Mouse (Mus musculus) kidney, adult 8-10 months (tissue): ENCODE measurements around the gene Dvl2.
"Not testable (repeated sequence)": the region's sequence is repeated elsewhere in the genome, so short reads cannot be mapped to it uniquely, and the experiment has no call there.

Experiments
- DNase-seq, 2 experiments: peaks; one replicate each; pipeline ENCODE4 v3.0.0; 2022

Dvl2 gene

DNA sequence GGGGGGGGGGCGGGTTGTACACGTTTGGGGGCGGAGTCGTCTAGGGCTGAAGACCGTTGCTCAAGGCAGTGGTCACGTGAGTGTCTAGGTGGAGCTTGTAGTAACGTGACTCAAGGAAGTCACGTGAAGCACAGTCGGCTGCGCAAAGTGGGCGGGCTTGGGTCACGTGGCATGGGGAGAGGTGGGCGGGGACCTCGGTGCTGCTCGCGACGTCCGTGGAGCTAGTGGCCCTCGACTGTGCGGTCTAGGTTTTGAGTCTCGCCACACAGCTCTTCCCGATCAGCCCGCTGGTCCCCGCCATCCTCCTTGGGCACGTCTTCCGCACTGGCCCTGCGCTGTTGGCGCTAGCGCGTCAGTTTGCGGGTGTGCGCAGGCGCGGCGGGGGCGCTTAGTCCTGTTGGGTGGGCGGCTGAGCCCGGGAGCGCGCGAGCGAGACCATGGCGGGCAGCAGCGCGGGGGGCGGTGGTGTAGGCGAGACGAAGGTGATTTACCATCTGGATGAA, at the start of gene Dvl2:
Dvl2 (plus strand) TSS at position 200 of the 503 bp plus-strand sequence.
- peak; percentile 91 to 95 for DNase-seq

DNA sequence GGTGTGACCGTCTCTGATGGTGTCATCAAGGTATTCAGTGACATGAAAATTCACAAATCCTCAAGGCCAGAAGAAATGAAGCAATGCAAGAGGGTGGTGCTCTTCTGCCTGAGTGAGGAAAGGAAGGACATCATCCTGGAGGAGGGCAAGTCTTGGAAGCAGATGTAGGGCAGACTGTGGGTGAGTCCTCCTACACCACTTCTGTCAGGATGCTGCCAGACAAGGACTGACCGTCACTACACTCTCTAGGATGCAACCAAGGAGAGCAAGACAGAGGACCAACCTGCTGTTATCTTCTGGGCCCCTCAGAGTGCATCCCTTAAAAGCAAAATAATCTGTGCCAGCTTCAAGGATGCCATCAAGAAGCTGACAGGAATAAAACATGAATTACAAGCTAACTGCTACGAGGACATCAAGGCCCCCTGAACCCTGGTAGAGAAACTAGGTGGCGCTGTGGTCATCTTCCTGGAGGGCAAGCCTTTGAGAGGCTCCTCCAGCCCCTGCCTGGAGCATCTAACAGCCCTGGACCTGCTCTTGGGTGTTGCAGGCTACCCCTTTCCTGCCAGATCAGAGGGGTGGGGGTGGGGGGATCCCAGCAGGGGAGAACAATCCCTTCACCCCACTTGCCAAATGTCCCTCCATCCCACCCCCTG, 49.5 kb upstream of the Dvl2 start:
- no peak for DNase-seq

DNA sequence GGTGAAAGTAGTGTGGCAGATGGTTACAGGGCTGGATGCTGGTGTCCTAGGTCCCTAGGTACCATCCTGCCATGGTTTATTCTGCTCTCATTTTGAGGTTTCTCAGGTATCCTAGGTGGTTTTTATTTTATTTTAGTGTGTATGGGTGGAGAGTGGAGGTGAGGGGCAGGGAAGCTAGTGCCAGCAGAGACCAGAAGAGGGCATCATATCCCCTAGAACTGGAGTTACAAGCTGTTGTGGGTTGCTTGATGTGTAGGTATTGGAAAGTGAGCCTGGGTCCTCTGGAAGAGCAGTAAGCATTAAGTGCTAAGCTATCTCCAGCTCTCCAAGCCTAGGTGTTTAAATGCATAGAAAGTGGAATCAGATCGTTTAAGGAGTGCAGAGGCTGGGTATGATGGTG, 48.1 kb upstream of the Dvl2 start:
- DNase-seq, result no peak

DNA sequence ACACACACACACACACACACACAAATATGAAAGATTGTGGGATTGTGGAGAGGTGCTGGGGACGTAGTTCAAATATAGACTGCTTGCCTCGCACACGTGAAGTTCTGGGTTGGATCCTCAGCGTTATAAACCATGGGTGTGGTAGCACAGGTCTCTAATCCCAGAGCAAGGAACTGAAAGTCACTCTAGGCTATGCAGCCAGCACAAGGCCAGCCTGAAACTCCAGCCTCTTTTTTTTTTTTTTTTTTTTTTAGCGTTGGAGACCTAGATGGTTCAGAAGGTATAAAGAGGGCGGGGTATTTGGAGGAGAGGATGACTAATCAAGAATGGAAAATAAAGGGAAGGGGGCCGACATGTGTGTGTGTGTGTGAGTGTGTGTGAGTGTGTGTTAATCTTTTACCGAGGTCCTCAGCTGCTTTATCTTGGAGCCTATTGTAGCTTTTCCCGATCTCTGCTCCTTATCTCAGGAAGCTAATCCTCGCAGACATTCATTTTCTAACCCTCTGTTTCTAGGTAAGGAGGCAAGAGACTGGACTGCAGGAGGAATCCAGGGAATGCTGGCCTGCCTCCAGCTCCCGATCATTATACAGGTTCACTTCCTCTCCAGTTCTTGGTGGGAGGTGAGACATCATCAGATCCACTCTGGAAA, 47.0 kb upstream of the Dvl2 start:
- DNase-seq, result no peak

DNA sequence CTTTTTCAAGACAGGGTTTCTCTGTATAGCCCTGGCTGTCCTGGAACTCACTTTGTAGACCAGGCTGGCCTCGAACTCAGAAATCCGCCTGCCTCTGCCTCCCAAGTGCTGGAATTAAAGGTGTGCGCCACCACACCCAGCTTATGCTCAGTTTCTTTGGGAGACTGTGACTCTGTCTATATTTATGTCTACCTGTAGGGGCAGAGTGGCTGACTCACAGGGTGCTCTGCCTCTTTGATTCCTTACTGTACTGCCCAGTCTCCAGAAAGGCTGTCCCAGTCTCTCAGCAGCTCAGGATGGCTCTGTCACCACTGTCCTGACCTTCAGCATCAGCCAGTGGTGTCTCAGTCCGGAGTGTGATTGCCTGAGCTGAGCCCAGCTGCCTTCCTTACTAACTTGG, 44.8 kb upstream of the Dvl2 start:
- DNase-seq, result not testable (repeated sequence)

DNA sequence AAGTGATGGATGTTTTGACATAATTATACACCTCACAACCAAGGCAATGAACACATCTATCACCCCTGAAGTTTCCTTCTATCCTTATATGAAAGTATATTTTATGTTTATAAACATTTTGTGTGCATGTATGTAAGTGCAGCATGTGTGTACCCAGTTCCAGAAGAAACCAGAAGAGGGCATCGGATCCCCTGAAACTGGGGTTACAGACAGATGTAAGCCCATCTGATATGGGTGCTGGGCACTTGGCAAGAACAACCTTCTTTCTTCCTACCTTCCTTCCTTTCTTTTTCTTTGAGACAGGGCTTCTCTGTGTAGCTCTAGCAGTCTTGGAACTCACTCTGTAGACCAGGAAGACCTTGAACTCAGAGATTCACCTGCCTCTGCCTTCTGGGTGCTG, 44.2 kb upstream of the Dvl2 start:
- DNase-seq, result no peak

DNA sequence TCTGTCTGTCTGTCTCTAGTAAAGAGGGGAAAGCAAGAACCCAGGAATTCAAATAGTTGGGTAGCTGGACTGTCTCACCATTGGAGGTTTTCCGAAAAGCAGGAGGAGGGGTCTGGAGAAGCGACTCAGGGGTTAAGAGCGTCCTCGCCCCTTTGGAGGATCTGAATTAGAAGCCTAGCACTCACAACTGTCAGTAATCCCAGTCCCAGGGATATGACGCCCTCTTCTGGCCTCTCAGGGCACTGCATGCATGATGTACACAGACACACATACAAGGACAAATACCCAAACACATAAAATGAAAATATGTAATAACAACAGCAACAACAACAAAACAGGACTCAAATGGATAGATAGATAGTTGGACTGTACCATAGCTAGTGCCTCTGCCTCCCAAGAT, 39.8 kb upstream of the Dvl2 start:
- DNase-seq, result no peak

DNA sequence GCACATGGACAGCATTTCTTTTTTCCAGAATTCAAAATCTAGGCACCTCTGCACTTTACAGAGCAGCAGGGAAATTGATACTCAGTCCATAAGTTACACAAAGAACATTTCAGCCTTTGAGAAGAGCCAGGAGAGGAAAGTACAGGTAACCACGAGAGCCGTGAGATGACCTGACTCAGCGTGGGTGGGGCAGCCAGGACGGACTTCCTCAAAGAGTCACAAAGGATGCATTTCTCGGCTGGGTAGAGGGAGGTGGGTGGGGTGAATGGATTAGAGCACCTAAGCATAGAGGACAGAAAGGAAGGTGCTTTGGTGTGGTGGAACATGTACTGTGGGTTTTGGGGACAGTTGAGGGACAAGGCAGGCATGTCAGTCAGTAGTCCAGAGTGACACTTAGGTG, 38.6 kb upstream of the Dvl2 start:
- no peak for DNase-seq

DNA sequence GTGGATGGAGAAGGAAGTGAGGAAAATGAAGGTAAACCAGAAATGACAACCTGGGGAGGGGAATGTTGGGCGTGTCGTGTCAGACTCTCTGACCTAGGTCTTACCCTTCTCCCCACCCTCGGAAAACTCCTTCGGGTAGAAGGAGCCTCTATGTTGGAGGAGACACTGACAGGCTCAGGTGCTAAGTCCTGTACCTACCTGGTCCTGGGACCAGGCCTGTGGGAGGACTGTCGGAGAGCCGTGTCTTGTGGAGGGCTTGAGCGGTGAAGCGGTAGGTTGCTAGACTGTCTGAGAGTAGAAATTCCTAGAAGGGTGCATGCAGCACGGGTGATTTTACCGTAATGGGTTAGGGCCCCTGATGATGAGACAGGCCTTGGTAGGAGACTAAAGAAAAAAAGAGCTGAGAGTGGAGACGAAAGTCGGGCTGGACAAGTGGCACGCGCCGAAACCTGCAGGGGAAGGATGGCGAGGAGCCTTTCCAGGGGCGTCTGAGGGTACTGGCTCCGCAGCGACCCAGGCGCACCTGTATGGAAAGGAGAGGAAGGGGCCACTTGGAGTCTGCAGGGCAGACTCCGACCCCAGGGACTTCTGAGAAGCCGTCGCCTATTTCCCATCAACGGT, 35.6 kb upstream of the Dvl2 start, which contains the start of gene Cldn7:
Cldn7 (plus strand) TSS at position 130 of the 621 bp plus-strand sequence.
- no peak for DNase-seq

DNA sequence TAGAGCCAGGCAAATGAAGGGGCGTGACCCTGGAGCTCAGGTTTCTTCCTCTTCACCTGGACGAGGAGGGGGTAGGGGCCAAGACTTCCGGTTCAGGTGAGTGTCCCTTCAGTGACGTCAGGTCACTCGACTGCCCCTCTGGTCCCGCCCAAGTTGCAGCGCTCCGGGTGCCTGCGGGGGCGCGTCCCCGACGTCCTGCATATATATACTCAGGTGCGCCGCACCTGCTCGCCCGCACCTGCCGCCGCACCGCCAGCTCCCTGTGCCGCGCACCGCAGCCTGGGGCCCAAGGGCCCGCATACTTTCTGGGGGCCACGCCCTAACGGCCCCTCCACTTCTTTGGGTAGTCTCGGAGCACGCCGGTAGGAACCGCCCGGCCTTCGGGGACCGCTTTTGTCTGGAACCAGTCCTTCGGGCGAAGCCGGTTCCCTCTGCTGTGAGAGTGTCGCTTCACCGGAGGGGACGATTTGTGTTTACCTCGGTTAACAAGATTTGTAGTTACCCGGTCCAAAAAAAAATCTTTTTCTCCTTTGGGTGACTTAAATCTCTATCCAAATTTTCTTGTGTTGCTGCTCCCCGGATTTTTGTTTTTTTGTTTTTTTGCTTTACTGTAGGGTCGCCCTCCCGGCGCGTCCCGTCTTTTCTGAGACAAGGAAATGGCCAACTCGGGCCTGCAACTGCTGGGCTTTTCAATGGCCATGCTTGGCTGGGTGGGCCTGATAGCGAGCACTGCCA, 35.0 kb upstream of the Dvl2 start:
- peak; percentile 63 to 80 for DNase-seq

DNA sequence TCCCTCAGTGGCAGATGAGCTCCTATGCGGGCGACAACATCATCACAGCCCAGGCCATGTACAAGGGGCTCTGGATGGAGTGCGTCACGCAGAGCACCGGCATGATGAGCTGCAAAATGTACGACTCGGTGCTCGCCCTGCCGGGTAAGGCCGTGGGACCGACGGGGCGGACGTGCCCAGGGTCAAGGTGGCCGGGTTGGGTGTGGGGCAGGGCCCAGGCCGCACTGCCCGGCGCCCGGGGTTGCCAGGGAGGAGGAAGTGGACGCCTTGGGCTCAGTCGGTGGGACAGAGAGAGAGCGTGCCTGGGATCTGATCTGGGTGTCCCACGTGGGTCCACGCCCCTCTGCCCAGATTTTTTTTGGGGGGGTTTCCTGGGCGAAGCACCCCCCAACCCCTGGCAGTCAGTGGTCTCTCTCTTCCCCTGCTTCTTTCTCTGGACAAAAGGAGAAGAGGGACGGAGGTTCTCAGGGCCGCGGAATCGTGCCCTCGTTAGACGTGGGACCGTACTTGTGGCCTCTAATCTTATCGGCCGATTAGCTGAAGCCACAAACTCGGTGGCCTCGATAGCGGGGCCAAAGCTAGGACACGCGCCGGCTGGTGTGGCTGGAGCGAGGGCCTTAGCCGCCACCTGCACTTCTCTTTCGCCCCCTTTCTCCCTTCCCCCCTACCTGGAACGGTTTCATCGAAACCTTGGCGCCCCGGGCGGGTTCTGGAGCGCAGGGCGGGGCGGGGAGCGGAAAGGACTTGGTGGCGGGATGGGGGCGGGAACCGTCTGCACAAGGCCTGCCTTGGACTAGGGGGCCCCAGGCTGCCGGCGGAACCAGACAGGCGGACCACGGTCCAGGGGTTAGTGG, 34.2 kb upstream of the Dvl2 start:
- DNase-seq, result peak; percentile 31 to 50

DNA sequence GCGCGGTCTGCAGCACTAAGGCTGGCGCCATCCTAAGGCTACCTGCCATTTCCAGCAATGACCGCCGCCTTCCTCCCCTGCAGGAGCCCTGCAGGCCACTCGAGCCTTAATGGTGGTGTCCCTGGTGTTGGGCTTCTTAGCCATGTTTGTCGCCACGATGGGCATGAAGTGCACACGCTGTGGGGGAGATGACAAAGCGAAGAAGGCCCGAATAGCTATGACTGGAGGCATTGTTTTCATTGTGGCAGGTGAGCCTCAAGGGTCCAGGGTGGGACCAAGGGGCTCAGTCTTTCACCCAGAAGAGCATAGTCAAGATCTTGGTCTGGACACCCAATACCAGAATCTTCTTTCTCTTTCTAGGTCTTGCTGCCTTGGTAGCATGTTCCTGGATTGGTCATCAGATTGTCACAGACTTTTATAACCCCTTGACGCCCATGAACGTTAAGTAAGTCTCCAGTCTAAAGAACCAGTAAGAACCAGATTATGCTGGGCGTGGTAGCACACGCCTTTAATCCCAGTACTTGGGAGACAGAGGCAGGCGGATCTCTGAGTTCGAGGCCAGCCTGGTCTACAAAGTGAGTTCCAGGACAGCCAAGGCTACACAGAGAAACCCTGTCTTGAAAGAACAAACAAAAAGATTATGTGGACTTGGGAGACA, 33.4 kb upstream of the Dvl2 start:
- no peak for DNase-seq

DNA sequence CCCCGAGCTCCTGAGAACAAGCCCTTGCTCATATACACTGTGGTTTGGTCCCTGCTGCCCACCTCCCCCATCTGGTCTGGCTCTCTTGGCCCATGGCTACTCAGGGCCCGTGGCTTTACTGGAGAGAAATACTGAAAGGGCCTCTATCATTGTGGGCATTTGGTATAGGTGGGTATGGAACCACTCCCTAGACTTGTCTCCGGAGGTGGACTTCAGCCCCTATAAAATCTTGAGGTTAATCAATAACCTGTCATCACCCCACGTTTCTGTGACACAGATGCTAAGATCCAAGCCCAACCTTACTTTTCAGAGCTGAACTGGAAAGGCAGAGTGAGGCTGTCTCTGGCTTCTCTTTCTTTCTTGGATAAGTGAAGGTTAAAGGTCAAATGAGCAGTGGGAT, 31.6 kb upstream of the Dvl2 start:
- no peak for DNase-seq

DNA sequence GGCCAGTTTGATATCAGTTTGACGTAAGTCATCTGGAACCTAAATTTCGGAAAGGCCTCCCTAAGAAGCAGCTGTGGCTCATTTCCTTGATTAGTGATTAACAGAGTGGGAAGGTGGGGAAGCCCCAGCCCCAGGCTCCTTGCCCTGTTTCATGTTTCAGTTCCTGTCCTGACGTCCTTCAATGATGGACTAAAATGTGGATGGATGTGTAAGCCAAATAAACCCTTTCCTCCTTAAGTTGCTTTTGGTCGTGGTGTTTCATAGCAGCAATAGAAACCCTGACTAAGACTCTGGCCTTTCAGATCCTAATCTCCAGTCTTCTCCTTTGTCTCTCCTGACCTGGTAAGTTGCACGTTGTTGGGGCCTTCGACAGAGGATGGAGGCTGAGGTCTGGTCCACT, 30.2 kb upstream of the Dvl2 start:
- DNase-seq, result no peak

DNA sequence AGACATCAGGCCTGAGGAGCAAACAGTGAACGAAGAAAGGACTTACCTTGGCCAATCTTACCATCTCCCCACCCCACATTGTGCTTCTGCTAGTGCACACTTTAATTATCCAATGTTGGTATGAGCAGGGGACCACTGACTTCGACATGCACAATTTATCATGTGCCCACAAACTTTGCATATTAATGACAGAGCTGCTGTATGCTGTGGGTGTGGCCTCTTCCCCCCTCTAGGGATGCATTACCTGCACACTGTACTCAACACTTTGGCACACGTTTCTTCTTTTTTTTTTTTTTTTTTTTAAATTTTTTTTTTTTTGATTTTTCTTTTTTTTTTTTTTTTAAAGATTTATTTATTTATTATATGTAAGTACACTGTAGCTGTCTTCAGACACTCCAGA, 29.6 kb upstream of the Dvl2 start:
- DNase-seq, result no peak

DNA sequence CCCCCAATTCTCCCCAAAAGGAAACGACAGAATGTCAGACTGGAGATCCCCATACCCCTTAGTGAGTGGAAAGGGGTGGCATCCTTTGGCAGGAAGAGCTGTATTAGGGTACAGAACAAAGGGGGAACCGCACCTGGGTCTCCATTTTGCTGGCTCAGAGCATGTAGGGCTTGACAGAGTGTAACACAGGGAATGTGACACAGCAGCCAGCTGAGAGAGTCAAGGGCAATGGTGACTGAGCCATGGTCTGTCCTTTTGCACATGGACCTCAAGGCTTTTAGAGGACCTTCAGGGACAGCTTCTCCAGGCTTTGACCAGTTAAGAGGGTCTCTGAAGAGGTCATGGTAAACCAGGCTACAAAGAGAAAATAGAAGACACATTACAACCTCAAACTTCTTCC, 25.5 kb upstream of the Dvl2 start:
- no peak for DNase-seq

DNA sequence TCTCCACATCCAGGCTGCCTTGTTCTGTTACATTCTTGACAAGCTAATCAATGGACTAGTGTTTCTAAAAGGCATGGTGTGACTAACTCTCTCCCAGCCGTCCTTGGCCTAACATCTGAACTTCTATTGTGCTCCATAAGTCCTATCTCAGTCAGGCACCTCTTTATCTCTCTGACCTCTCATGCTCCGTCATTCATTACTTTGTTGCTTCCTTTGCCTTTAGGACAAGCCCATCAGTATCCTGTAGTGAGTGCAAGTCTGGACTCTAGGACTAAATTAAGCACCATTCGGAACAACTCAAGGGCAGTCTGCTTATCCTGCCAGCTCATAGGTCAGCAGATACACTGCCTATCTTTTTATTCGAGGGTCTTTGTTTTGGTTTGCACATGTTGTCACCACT, 24.1 kb upstream of the Dvl2 start:
- no peak for DNase-seq

DNA sequence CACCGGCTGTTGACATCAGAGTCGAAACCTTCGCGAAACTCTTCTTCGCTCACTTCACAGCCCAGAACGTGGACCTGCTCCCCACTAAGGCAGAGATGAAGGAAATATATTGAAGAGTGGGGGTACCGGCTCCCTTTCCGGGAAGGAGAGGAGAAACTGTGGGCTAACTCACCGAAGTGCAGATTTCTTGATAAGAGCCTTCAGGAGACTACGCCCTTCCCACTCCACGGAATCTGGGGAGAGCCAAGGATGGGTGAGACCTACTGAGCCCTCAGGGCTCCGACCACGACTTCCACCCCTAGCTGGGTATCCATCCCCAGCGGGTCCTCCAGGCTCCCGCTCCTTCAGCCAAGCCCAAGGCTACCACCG, 20.6 kb upstream of the Dvl2 start:
- DNase-seq, result no peak

DNA sequence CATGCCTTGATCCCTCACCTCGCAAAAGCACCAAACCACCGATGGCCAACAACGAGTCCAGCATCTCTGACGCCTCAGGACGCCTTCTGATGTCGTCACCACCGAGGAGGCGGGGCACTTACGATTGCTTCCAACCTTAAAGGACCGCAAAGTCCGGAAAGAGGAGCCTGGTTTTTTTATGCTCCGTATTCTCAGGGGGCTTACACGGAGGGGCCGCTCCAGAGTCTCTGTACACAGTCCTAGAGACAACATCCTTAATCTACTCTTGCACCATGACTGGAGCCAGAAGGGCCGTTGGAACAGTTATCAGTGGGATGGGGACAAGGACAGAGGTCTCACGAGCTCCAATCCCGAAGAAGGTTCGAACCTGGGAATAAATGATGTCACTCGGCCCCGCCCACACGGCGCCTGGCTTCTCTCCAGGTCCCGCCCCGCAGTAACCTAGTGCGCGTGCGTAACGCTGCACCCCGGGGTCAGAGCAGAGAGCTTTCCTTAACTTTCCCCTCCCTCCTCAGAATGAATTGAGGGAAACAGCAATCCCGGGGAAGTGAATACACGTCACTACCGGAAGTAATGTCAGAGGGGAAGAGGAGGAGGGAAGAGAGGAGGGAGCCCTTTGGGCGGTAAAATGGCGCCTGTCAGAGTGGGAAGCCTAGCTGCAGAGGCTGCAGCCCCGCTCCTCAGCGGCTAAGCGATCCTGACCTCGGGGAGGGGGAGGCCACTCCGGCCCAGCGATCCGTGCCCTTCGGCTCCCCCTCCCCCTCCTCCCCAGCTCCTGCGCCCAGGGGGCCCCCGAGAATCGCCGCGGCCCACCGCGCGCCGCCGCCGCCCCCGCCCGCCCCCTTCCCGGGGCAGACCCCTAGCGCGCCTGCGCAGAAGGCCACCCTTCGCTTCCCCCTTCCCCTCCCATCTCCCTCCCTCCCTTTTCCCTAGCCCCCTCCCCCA, 19.9 kb upstream of the Dvl2 start:
- DNase-seq, result peak; percentile 98 to 100

DNA sequence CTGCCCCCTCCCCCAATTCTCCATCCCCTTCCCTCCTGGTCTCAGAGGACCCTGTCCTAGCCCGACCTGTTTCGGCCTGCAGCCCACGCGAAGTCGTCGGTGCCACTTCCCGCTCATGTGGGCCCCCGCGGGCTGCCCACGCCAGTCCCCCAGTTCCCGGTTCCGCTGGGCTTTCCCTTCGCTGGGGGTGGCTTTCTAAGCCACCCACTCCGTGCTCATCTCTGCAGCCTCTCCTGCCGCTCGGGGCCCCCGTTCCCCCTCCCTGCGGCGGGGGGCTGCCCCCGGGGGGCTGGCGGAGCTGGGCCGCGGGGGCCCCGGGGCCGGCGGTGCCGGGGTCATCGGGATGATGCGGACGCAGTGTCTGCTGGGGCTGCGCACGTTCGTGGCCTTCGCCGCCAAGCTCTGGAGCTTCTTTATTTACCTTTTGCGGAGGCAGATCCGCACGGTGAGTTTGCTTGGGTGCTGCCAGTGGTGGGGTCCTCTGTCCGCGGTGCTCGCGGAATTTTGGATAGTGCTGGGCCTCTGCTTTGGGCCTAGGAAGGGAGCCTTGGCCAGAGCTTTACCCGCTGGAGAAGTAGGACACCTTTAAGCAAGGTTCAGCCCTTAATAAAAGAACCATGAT, 19.1 kb upstream of the Dvl2 start, which contains the start of gene Ctdnep1:
Ctdnep1 (plus strand) TSS at position 16 of the 622 bp plus-strand sequence.
- DNase-seq, result no peak
